Mouse (Mus musculus) kidney, postnatal 36 days (tissue): ENCODE data around the gene Slc6a6.

Source experiments
- DNase-seq, 2 experiments: peaks; one replicate each; pipeline ENCODE4 v3.0.0; 2021 to 2022; ENCODE audit warnings: mixed read lengths in 2 of 2

Gene Slc6a6

DNA sequence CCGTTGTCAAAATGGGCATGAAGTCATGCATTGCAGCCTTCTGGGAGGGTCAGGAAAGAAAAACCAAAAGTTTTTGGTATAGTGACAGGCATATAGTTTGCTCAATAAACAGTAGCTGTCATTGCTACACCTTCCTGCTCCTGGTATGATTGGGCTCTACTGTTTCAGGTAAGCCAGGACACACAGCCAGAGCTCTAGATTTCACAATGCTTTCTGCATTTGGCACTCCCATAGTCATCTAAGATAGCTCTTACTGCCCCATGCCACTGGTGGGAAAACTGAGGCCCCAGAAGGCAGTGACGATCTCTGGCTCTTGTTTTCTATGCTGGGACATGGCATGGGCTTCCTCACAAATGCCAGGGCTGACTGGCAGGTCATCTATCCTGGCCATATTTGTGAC is 19.6 kb downstream of the Slc6a6 start:
- no peak for DNase-seq

DNA sequence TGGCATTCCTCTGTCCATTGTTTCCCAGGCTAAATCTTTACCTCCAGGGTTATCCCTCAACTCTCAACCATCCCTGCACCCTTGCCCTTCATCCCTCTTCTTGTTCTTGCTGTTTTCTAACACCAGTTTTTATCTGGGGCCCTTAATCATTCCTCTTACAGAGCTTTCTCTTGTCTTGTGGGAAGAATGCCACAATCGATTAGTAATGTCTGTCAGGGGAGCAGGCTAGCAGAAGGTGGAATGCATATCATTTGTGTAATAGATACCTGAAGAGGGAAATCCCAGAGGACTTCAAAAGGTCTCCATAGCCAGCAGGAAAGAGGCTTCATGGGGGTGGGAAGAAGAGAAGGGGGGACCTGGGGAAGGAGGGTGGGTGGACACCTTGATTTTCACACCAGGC is 20.6 kb downstream of the Slc6a6 start:
- DNase-seq: no peak

DNA sequence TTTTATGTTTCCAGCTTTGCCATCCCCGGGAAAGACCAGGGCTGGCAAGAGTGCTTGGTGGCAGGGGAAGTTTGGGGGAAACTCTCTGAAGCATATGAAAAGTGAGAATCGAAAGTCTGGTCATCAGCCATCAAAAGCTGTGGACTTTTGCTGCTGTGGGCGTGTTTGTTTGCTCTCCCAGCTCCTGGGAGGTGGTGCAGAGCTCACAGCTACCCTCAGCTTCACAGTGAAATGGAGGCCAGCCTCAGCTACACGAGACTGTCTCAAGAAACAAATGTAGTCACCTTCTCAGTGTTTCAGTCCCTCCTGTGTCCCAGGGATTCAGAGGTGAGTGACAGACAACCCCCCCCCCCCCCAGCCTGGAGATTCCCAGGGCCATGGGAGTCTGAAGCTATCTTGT is 21.8 kb downstream of the Slc6a6 start:
- no peak for DNase-seq

DNA sequence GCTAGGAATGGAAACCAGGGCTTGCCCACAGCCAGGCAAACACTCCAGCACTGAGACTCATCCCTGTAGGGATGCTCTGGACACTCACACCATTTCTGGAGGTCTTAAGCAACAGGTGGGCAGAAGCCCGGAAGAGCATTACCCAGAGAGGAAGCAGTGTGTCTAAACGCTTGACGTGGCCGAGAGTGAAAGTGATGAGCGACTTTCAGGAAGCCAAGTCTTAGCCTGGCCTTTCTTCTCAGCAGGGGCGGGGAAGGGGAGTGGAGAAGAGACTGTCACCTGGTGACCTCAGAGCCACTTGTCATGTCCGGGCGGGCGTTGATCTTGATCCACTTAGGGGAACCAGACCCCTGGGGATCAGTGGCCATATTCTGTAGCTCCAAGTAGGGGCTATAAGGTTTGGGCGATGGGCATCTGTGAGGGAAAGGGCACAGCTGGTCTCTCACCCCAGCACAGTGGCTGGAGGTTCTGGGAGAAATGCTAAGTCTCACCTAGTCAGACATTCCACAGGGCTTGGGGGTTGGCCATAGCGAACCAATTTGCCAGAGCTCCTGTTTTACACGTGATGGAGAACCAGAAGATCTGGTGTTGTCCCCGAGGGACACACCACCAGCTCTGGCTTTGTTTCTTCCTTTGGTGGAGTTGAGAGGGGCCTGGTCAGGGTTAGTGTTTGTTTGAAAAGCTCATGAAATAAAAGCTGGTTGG is 22.4 kb downstream of the Slc6a6 start:
- no peak for DNase-seq

DNA sequence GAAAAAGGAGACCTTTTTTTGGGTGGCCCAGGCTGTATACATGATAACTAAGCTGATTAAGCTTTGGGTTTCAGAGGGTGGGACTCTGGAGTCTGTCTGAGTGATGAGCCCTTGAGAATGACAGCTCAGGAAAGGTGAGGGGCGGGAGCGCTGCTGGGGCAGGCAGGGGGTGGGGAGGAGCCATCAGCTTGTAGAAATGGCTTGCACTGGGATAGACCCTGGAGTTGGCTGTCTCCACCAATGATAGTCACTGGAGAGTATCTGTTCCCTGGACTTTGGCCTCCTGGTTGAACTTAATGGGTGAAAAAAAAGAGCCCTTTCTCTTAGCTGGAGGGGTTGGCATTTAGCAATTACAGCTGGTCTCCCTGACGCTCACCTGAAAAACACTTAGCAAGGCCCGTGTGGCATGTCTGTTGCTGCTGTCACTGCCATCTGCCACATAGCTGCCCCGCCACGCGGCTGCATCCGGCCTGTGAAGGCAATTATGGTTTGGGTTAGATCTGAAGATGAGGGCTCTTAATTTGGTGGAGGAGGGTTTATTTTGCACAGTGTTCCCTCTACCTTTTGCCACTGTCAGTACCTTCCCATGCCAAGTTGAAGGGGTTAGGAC is 23.5 kb downstream of the Slc6a6 start:
- peak; percentile 68 to 83 for DNase-seq

DNA sequence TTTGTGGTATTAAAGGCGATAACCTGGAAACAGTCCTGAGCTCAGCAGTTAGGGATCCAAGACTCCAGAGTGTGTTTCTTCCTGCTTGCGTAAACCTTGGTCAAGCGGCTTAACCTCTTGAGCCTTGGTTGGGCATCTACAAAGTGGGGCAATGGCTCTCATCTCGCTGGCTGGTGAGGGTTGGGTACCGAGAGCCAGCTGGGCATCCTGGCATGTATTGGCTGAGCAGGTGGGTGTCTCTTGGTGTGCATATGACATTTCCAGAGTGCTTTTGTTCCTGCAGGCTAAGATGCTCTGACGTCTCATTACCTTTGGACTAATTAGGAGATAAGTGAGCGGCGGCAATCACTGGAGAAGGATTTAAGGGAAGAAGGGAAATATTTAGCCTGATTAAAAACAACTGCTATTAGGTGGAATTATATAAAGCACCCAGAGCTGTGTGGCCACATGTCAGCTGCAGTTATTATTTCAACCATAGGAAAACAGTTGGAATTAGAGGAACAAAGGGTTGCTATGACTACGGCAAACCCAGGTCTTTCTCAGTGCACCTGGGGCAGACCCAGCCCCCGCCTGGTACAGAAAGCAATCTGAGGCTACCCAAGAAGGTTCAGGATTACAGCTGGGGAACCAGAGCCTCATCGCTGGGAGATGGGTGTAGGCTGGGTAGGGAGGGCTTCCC is 24.2 kb downstream of the Slc6a6 start:
- peak; percentile 54 to 79 for DNase-seq

DNA sequence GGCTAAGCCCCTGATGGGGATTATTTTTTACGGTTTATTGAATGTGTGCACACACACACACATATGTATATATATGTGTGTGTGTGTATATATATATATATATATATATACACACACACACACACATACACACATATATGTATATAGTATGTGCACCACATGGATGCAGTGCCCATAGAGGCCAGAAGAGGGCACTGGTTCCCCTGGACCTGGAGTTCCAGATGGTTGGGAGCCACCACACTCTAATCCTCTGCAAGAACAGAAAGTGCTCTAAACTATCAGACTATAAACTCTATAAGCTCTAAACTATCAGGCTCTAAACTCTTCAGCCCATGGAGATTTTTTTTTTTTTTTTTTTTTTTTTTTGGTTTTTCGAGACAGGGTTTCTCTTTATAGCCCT is 25.1 kb downstream of the Slc6a6 start:
- no peak for DNase-seq

DNA sequence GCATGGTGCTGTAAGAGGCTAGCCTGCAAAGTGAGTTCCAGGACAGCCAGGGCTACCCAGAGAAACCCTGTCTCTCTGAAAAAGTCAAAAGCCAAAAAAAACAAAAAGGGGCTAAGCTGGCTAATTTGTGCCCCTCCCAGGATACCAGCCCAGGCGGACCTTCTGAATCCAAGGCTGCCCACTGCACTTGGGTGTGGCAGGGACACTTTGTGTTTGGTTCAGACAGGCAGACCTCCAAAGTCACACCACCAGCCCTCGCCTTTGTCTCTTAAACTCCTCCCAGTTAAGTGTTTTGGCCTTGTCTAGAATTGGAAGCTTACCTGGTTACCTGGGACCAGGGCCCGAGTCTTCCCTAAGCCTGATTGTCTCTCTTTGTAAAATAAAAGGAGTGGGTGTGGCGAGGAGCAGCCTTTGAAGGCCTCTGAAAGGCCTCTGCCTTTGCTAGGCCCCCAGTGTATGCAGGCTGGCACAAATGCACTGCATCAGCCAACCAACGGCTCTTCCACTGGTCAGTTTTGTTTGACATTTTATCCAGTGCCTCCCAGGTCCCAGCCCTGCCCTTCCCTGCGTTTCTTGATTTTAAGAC is 26.6 kb downstream of the Slc6a6 start:
- no peak for DNase-seq

DNA sequence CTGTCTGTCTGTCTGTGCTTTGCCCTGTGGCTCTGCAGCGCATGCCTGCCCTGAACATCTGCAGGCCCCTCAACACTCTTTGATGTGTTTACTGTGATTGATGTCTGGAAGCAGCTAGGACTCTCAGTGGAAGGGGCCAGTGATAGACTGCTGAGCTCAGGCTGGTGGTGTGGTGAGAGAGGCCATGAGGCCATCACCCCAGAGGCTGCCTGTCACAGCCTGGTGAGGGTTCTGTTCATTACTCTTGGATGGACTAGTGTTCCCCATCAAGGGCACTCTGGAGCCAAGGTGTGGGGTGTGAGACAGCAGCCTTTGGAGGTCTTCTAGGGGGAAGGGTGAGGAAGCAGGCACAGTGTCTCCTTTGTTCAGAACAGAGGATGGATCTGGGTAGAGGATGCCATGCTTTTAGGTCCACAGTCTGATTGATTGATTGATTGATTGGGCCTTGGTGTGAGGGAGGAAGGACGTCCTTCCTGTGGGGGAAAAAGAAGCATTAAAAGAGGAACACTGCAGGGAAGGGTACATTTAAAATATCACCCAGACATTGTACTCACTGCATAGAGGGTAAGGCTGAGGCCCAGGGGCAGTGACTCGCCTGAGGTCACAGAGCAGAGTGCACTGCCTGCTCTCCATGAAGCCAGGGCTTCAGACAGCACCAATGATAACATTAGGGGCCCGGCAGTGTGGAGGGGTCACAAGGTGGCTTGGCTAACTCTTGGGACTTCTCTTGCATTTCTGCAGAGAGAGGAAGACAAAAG is 28.4 kb downstream of the Slc6a6 start:
- DNase-seq: no peak

DNA sequence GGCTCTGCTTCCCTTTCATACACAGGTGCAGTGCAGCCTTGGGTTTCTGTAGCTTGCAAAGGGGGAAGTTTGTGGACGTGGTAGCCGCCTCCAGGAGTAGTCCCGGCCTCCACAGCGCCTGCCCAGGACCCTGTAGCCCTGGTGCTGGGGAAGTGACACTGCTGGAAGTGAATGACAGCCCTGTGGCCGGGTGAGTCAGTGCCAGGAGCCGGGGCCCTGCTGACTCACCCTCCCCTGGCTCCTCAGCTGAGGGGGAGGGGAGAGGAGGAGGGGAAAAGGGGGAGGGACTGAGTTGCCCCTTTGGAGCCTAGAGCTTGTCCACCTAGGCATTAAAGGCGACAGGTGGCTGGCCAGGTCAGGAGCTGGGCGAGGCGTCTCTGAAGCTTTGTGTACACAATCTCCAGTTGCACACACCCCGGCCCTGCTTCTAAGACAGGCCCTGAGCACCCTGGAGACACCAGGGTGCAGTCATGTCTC is 29.0 kb downstream of the Slc6a6 start:
- peak in 1 of 2 experiments; percentile 57 for DNase-seq

DNA sequence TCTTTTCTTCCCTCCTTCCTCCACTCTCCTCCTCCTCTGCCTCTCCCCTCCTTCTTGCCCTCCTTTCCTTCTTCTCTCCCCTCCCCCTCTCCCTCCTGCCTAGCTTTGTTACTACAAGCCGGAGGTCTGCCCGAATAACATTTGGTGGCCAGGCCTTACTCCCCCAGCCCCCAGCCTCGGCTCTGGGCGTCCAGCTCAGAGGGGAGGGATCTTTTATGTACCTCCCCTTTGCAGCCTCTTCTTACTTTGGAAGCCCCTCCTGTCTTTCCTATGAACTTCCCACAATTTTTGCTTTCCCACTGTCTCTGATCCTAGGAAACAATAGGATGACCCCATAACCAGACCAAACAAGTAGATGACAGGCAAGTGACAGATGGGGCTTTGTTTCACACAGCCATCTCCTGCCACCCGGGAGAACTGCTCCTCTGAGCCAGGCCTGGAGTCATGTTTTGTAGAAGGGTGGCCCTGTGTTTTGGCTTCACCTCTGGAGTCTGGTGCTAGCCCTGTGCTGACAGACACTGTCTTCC is 29.6 kb downstream of the Slc6a6 start:
- no peak for DNase-seq

DNA sequence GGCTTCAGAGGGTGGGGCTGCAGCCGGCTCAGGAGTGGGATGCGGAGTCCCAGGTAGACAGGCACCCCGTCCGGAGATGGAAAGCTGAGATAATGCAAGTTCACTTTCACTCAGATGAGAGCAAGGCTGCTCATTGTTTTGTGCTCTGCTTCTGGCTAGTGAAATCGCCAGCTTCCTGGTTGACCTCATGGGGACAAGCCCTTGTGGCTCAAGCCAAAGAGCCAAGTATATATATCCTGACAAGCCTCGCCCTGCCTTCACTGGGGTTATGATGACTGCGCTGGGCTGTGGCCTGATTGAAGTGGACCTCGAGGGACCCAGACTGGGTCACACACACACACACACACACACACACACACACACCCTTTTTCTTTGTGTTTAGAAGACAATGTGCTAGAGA is 31.2 kb downstream of the Slc6a6 start:
- peak; percentile 62 to 70 for DNase-seq

DNA sequence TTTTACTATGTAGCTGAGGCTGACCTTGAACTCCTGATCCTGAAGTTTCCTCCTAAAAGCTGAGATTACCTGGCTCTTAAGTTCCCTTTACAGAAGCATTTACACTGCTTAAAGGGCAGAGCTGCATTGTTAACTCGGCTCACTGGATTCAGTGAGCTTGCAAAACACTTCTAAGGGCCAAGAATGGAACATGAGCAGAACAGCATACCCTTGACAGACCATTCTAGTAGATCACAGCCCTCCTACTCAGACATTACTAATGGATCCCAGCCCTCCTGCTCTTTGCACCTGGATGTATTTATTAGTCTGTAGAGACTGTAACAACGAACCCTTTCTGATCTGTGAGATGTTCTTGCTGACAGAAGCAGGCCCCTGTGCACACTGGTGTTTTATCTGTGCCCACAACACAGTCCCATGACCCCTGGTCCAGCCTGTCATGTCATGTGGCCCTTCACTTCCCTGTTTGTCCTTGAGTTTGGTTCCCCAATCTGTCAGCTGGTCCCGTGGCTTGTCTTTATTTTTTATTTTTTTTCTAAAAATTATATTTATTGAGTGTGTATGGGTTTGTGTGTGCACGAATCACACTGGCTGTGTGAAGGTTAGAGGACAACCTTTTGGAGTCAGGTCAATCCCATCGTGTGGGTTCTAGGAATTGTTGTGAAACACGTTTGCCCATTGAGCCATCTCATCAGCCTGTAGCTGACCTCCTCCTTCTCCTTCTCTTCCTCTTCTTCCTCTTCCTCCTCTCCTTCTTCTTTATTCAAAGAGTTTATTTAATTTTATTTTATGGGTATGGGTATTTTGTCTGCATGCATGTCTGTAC is 32.3 kb downstream of the Slc6a6 start:
- no peak for DNase-seq

DNA sequence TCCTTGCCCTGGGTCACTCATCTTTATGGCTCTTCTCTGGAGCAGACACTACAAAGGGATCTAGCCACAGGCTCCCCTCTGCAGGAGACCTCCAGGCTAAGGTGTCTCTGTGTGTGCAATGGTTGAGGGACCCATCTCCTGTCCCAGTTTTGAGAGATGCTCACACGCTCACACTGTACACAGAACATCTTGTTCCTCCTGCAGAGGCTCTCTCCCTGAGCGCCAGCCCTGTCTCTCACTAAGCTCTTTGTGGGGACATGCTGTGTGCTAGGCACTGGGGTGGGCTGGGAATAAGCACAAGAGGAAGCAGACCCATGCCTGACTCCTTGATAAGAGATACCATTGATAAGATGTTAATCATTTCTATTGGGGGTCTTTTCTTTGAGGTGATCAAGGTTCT is 34.2 kb downstream of the Slc6a6 start:
- DNase-seq: no peak

DNA sequence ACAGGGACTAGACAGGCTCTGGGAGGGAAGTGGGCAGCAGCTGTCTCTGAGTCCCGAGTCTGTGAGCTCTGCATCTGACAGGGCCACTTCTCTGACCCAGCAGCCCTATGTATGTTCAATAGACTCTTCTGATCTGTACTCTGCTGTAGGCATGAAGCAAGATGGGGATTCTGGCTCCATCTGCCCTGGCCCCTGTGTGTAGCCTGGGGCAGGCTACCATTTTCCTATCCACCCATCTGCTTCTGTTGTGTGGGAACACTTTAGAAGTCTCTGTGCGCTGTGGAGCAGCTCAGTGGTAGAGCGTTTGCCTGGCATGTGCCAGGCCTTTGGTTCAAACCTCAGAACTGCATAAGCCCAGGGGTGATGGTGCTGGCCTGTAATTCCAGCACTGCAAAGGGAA is 34.8 kb downstream of the Slc6a6 start:
- no peak for DNase-seq

DNA sequence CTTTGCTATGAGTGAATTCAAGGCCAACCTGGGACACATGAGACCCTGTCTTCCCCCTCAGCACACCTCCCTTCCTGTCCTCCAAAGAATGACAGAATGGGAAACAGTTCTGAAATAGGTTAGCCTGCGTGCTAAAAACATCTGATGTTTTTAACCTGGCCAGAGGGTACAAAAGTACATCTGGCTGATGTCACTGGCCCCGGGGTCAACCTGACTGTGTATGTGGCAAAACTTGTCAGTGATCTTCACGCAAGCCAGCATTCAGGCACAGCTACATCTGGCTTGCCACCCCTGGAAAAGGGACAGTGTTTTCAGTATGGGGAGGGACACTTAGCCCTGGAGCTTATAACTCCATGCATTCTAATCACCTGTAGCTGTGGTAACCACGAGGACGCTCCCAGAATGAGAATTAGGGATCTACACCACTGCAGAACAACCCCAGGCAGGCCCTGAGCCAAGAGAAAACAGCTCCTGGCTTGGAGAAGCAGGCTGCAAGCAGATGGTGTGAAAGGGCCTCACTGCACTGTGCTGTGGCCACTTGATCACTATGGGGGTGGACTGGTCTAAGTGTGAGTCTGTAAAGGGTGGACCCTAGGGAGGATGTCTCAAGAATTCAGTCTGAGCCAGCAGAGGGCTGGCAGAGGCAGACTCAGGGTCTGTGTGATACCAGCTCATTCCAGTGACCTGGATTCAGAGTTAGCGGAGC is 35.3 kb downstream of the Slc6a6 start:
- DNase-seq: peak; percentile 79 to 81

DNA sequence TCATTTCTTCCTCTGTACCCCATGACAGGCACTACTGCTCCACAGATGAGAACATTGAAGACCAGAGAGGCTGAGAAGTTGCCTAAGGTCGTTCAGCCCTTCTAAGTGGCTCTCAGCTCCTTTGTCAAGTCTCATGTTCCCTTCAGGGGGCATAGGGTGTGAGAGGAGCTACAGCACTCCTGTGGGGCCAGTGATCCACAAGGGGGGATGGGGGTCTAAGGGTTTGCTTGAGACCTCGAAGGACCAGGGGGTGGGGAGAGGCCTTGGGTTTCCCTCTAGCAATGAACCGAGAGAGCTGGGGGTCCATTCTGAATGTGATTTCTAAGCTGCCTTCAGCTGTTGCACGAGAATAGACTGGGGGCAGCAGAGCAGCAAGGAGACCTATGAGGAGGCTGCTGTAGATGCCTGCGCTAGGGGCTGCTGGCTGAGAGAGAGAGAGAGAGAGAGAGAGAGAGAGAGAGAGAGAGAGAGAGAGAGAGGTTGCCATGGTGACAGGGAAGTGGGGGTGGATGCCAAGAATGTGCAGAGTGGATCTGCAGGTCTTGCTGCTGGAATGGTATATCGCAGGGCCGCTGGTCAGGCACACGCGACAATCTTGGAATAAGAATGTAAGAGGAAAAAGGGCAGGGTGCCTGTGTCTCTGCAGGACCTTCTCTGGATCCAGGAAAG is 36.1 kb downstream of the Slc6a6 start:
- DNase-seq: no peak

DNA sequence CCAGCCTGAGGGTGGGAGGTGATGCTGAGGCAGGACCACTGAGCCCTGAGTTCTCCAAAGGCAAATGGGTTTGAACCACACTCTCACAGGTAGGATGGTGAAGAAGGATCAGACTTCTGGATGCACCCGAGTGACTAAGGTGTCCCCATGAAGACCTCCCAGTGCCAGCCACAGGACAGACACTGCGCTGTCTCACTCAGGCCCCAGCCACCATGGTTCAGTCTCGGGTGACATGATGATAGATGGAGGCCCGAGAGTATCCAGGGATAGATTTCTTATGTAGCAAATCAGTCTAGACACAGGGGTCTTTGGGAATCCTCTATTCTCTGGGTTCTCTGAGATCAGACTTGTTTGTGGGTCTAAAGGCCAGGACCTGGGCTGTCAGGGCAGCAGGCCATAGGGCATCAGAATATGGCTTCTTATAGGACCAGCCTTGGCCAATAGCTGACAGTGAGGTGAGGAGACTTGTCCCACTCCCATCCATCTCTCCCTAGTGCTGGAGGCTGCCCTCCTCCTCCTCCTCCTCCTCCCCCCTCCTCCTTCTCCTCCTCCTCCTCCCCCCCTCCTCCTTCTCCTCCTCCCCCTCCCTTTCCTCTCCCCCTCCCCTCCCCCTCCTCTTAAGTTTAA is 36.8 kb downstream of the Slc6a6 start:
- DNase-seq: no peak

DNA sequence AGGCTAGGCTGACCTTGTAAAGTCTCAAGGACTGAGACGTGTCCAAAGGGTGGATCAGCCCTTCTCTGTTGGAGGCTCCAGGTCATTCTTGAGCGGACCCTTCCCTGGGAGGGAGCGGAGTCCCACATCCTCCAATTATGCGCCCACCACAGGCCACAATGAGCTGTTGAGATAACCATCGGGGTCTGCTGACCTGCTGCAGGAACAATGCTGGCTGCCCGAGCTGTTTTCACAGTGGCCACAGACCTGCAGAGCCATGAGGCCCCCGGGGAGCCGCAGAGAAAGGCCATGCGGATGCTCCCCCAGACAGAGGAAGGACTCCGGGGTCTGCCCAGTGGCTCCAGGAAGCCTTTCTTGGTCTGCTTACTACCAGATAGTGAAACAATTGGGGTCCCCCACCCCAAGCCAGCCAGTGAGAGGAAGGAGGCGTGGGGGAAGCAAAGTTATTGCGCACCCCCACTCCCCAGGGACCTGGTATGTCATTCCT is 37.4 kb downstream of the Slc6a6 start:
- DNase-seq: peak; percentile 73 to 74

DNA sequence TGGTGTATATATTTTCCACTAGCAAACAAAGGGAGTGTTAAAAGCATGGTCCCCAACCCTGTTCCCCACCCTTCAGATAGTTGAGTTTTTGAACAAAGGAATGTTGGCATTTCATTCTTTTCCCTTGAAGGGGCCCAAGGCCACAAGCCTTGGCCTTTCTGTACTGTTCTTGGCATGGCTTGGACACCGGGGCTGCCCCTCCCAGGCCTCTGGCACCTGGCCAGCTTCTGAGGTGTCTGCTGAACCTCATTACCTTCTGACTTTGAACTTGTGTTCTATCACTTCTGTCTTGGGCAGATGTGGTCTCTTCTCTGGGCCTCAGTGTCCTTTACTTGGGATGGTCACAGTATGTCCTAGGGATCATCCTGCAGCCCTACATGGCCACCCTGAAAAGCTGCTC is 43.5 kb downstream of the Slc6a6 start:
- peak; percentile 85 to 87 for DNase-seq
